Mouse (Mus musculus): ENCODE results near the gene Stt3b.

The Stt3b gene

DNA sequence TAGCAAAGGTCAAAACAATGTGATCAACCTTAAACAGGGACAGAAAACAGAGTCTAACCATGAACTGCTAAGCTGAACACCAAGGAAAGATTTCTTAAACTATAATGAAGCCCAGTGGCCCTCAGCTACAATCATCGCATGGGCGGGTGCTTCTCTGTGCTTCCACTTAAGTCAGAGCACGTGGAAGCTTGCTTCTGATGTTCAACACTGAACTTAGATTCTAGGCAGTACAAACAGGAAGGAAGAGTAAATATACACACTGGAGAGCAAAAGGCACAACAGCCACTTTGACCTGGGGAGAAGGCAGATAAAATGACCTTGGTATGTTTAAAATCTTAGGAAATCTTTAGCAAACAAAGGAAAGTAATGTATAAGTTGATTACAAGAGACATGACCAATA, 38.7 kb downstream of the Stt3b start:
- DNase-seq (ENCODE audit: low read depth, low spot score), result no peak

DNA sequence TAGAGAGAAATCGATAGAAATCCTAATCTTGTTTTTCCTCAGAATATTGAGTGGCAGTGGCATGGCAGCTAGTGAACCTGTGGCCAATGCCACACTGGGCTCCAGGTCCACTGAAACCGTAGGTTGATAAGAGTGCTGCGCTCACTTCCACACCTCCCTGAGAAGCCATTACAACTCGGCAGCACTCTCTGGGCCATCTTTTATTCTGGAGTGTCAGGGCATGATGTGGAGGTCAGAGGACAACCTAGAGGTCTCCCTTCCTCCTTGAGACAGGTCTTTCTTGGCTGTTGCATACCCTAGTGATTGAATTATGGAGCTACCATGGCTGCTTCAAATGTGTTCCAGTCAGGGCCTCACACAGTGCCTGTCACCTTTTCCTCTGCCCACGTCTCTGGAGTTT, 48.3 kb downstream of the Stt3b start:
- no peak for DNase-seq (ENCODE audit: low read depth, low spot score)

DNA sequence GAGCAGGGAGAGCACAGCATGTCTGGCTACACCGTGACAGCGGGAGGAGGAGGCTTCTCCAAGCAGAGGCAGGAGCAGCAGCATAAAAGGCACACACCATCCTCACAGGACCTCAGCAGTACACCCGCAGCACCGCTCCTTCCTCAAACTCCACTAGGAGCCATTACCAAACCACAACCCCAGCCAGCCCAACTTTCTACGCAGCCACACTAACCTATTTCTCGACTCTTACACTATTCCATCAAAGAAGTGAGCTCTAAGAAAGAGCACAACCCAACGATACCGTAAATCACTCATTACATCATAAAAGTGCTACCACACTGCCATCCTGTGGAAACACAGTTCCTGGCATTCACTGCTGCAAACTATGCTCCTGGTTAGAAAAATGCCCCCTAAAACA, 48.8 kb downstream of the Stt3b start:
- no peak for DNase-seq (ENCODE audit: low read depth, low spot score)

DNA sequence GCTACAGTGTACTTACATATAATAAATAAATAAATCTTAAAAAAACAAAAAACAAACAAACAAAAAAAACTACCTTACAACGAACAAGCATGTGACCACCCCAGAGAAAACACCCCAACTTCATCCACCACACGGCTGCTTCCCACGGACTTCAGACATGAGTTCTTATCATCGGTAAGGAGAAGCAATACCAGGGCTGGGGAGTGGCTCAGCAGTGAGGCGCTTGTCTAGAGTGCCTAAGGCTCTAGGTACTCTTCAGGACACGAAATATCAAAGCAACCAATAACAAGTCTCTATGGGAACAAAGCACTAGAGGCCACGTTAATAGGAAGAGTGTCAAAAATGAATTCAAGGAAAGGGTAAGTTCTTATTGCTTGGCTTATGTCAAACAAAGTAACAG, 49.8 kb downstream of the Stt3b start:
- no peak for DNase-seq (ENCODE audit: low read depth, low spot score)

DNA sequence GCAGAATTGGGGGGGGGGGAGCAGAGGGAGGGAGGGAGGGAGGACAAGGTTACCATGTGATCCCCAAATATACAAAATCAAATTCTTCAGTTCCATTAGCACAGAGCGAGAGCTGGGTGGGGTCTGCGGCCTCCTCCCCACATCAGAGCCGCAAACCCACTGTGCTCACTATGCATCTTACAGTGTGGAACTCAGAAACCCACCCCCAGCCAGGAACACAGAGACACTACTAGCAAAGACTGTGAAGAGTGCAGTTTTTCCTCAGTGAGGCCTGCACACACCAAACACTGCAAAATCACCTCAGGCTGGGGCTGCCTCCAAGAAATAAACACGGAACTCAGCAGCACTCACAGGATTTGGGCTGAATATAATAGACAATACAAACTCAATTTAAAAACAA, 50.4 kb downstream of the Stt3b start:
- no peak for DNase-seq (ENCODE audit: low read depth, low spot score)

DNA sequence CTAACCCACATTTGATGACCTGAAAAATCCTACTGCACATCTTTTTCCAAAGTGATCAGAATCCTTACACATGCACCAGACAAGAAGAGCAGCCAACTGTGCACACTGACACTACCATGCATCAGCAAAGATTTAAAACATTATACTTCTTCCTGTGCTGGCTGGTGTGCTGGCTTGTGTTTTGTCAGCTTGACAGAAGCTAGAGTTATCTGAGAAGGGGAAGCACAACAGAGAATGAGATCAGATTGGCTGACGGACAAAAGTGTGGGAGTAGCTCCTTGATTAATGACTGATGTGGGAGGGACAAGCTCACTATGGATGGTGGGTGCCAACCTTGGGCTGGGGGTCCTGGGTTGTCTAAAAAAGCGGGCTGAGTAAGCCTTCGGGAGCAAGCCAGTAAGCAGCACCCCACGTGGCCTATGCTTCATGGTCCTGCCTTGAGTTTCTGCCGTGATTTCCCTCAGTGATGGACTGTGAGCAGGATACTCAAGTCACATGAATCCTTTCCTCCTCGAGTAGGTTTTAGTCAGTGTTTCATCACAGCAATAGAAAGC, 52.4 kb downstream of the Stt3b start:
- DNase-seq (ENCODE audit: low read depth, low spot score), result no peak

DNA sequence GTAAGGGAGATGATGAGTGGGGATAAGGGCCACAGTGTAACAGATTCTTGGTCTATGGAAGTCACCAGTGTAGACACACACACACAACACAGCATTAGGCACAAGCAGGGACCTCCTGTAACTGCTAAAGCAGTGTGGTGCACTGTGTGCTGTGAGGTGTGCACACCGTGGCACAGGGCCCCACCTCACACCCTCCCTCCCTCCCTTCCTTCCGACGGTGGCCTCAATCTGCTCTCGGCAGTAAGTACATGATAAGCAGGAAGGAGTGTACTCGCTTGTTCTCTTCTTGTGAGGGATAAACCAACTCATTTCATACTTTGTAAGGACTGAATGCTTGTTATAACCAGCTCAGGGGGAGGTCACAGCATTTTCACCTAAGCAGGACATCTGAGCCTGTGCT, 61.1 kb downstream of the Stt3b start:
- no peak for DNase-seq (ENCODE audit: low read depth, low spot score)

DNA sequence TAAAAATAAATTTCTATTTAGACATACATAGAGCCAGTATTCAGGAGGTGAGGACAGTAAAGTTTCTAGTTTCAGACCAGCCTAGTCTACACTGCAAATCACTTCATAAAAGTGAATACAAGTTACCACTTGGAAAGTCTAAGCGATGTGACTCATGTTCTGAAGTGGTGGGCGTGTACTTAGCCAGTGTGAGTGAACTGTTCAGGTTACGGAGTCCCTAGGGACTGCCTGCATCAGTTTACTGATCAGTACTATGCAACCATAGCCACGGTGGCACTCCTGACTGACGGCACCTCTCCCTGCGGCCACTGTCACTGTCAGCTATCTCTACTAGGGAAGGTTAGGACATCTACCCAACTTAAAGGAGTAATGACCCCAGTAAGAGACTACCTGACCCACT, 65.1 kb downstream of the Stt3b start:
- DNase-seq (ENCODE audit: low read depth, low spot score), result no peak

DNA sequence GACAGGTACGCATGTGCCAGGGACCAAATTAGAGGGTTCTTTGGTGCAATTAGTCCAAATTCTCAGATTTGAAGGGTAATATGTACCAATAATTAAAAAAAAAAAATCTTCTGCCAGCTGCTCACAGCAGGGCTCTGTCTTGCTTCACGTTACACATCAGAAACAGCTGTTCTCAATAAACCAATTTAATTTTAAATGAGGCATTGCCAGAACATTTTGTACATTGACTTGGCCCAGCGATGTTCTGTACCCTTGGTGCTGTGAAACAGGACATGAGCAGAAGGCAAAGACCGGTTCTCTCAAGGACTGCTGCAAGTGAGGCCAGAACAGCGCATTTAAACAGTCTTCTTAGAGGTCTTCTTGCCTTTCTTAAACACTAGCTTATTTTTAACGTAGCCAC, 66.6 kb downstream of the Stt3b start:
- DNase-seq (ENCODE audit: low read depth, low spot score), result no peak

DNA sequence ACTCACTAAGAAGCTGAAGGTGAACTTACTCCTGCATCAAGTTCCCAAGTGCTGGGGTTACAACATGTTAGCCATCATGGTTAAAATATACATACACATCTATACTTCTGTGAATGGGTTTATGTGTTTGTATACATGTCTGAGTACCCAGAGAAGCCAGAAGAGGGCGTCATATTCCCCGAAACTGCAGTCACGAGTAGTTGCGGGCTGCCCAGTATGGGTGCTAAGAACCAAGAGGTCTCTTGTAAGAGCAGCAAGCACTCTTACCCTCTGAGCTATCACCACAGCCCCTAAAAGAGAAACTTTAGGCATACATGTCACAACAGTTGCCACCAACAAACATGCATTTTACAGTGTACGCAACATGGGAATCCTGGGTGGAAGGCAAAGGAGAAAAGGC, 70.4 kb downstream of the Stt3b start:
- no peak for DNase-seq (ENCODE audit: low read depth, low spot score)

DNA sequence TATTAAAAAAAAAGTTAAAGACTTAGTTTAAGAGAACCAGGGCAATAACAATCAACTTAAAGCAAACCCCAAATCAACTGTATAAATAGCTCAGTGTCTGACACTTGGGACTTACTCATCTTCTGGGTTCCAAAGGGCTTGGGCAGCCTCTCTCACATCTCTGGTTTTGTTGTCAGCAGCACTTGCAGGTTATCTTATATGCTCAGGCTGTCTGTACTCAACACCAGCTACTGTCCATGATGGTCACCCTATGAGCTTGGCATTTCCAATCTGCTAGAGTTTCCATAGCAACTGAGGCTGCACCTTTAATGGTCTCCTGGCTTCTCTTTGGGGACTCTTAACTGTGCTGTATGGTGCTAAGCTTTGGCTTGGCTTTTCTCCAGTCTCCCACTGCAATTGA, 72.3 kb downstream of the Stt3b start:
- no peak for DNase-seq (ENCODE audit: low read depth, low spot score)

DNA sequence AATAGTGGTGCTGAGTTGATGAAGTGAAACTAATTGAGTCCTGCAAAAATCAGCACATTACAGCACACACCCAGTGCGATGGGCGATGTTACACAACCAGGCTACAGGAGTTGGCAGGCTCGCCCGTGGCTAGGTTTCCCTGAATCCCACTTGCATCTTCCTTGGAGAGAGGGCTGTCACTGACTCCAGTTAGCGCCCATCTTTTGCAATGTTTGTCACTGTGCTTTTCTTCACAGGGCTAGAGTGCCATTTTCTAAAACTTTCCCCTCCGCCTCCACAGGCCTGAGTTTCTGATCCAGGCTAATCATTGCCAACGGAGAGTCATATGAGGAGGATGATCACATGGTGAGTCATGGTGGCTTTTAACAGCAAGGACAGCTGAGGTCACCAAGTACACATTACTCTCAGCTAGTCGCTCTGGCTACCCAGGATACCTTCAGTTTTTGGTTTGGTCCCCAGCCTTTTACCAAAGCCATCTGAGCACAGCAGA, 73.8 kb downstream of the Stt3b start:
- no peak for DNase-seq (ENCODE audit: low read depth, low spot score)

DNA sequence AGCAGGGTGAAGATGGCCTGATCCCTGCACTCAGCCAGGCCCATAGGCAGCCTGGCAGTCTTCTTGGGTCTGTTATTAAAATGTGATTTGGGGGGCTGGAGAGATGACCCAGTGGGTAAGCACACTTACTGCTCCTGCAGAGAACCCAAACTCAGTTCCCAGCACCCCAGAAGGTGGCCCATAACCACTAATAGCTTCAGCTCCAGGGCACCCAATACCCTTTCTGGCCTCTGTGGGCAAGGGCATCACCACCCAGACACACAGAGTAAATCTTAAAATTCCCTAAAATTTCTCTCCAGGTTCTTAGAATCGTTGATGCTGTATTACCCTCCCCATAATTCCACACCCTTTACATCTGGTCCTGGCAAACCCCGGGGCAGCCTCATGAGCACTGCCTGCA, 75.7 kb downstream of the Stt3b start:
- no peak for DNase-seq (ENCODE audit: low read depth, low spot score)

DNA sequence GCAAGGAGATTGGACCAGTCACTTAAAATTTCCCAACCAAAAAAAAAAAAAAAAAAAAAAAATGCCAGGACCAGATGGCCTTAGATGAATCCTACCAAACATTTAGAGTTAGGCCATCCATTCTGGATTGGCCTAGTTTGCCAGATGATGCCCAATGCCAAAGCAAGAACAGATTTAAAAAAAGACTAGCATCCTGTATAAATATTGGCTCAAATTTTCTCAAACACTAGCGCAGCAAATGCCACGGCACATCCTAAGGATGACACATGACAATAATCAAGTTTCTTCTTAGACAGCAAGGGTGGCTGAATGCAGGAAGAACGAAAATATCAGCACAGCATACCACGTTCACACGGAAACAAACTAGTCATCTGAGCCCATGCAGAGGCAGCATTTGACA, 76.5 kb downstream of the Stt3b start:
- no peak for DNase-seq (ENCODE audit: low read depth, low spot score)

DNA sequence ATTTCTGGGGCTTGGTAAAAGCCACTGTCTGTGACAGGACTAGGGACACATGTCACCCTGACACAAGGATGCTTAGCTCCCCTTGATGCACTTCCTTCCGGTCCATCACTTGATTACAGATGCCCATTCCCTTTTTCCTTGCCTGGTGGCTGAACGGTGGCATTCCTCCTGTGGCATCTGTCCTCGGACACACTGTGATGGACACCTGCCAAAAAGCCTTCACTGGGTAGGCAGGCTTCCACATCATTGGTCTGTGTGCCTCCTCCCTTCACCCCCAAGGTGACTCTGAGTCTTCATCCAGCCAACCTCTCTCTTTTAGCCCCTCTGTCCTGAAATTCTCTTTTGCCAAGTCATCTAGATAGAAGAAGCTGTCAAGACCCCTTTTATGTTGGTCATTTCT, 78.7 kb downstream of the Stt3b start:
- no peak for DNase-seq (ENCODE audit: low read depth, low spot score)

DNA sequence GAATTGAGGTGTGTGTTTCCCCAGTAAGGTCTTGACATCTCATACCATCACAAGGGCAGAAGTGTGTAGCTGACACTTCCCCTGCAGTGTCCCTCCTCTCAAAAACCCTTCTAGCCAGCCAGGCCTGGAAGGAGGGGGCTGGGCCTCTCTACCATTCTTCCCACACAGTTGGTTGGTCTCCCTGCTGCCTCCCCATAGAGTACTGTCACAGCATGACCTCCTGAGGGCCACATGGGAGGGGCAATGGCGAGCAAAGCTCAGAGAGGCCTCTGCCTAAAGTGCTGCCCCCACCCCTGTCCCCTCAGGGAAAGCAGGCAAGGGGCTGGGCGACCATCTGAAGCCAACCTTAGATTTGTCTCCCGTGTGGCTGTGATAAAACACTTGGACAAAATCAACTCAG, 80.1 kb downstream of the Stt3b start:
- no peak for DNase-seq (ENCODE audit: low read depth, low spot score)

DNA sequence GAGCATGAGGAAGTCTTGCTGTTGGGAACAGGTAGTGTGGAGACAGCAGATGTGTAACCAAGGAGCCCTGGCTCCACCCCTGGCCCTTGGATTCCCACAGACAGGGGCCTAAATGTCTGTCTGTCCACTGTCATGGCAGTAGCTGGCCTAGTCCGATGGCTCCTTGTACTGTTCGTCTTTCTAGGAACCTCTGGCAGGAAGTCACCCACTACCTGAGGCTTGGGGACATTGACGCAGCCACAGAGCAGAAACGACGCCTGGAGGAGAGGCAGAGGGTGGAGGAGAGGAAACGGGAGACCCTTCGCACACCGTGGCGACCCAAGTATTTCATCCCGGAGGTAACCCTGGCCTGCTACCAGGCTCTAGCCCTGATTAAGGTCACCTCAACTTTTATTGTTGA, 80.5 kb downstream of the Stt3b start:
- no peak for DNase-seq (ENCODE audit: low read depth, low spot score)

DNA sequence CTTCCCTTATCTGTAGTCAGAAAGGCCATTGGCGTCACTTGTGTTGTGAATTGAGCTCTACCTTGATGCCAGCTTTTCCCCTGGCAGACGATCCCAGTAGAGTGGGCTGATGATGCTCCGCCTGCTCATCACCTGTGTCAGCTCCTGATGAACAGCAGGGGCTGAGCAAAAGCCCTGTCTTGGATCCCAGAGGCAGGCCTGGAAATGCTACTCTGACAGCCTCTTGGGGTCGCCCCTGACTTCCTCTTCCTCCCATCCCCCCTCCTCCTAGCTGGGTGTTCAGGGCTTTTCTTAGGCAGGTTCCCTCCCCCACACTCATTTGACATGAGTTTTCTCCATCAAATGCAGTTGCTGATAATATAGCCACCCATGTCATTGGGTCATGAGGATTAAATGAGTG, 81.1 kb downstream of the Stt3b start:
- no peak for DNase-seq (ENCODE audit: low read depth, low spot score)

DNA sequence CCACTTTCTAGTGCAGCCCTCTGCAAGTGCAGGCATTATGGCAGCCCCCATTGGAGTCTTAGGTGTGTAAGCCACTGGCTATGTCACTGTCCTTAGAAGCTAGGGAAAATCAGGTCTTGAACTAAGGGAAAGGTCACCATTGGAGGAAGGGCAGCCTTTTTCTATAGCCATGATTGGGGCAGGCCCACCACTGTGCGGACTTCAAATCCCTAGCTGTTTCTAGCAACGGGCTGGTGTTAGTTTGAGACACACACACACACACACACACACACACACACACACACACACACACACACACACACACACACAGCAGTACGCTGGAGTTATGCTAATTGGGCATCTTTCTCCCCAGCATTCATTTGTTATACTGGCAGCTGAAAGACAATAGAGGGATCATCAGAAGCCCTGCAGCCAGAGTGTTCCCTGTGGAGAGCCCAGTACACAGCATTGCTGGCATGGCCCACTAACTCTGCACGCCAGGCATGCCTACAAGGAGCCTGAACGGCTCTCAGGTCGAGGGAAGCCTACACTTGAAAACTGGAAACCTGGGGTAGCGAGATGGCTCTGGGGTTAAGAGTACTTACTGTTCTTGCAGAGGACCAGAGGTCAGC, 85.4 kb downstream of the Stt3b start:
- no peak for DNase-seq (ENCODE audit: low read depth, low spot score)

DNA sequence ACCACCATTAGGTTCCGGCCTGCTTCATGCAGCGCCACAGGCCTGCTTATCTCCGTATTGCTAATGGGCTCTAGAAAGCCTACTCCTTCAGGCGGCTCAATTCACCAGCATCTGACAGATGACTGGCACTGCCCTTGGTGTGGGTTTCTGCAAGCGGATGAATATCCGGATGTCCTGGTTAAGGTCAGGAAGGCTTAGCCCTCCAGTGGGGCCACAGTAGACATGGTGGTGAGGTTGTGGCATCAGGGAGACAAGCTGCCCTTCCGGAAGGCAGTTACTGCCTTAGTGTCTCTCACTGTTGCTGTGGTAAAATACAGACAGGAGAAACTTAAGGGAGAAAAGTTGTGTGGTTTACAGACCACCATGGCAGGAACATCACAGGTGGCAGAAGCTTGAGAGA, 89.0 kb downstream of the Stt3b start:
- DNase-seq (ENCODE audit: low read depth, low spot score), result no peak

DNA sequence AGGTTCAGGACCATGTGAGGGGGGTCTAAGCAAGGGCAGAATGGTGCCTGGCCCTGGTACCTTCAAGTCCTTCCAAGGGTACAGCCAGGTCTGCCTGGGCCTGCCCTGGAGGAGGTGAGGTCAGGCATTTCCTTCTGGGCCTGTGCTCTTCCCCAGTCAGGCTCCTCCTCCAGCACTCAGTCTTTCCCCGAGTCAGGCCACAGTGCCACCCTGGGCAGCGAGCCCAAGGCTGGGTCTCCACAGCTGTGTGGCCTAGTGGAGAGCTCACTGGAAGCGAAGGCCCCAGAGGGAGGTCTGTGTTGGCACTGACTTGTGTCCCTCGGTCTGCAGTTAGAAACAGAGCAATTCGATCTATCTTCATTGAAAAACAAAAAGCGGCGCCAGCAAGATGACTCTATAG, 89.8 kb downstream of the Stt3b start:
- DNase-seq (ENCODE audit: low read depth, low spot score), result no peak

DNA sequence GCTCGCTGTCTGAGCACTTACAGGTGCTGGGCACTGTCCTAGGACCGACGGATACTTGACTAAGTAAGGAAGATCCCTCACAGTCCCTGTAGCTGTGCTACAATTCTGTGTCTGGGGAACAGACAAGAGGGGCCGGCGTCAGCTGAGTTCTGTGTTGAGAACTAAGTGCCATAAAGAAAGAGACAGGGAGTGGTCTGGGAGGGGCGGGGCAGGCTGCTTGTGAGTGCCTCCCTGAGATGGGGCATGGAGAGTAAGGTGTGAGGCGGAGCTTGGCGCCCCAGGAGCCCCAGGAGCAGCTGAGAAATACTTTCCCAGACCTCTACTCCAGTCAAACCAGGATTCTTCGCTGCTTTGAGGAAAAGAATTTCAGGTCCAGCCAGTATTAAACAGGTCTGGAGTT, 92.2 kb downstream of the Stt3b start:
- no peak for DNase-seq (ENCODE audit: low read depth, low spot score)

DNA sequence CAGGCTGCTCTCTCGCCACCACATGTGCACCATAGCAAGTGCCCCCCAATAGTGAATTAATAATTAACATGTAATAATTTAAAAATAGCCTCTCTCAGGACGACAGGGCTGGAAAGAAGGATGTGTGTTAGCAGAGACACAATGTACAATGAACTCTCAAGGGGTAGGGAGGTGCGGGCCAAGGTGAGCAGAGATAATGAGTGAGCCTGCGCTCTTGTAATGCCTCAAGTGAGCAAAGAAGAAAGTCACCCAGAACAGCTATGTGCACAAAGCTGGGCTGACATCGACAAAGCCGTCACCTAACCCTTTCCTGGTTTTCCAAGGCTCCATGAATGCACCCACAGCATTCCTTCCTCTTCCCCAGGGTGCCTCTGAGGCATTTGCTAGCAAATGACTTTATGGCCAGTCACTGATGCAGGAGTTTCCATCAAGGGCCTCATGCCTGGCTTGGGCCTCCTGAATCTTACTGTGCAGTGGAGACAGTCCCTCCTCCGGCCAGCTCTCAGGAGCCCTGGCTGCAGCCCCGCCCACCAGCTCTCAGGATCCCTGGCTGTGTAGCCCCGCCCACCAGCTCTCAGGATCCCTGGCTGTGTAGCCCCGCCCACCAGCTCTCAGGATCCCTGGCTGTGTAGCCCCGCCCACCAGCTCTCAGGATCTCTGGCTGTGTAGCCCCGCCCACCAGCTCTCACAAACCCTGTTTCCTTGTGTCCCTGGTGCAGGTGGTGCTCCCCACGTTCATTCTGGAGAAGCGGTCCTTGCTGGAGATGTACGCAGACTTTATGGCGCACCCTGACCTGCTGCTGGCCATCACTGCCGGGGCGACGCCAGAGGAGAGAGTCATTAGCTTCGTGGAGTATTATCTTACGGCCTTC, 94.2 kb downstream of the Stt3b start:
- DNase-seq (ENCODE audit: low read depth, low spot score), result no peak

Data from CD4-positive helper T cell, adult 2 months (primary cell).